Mouse (Mus musculus) urinary bladder, postnatal 0 days (tissue): Measurements from ENCODE around the gene Zfp697. TPM values are rescaled to one million over a fixed set of nuclear protein-coding genes. Genes with fewer than 3 reads are reported as not detected.

Source experiments
- polyA plus RNA-seq: library from polyadenylated mRNA; unstranded; fragments of >200 nt; fragmentation: Nextera tagmentation; extraction: Ambion mirVana; gene quantifications from 2 replicates; pipeline ENCODE4 v1.2.1, GENCODE M21; 2015

Zfp697 gene
- 1.9 and 2.2 TPM in 2 replicates for polyA plus RNA-seq

DNA sequence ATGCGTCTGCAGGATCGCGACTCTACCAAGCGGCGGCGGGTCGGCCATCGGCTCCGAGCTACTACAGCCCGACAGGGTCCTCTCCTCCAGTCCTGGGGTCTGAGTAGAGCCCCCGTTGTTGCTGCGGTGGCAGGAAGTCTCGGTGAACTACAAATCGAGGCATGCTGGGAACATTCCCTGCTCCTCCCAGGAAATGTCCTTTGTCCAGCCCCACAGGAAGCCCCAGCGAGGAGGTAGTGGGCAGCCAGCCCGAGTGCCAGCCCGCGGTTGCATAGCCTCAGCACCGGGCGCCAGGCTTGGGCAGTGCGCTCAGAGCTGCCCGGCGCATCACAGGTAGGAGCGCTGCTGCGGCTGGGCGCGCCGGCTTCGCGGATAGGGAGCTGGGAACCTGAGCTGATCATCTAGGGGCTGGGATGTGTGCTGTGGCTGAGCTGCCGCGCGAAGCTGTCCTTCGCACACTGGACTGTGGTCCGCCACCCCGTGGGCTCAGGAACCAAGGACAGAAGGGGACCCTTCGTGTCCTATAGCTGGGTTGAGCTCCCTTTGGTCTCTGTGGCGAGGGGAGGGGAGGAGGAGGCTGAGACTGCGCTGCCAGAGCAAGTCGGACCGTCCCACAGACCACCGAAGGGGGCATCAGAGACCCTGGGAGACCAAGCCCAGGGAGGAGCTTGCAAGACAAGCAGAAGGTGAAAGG lies at the start of gene Zfp697:
Zfp697 (plus strand) TSS at position 216 of the 694 bp plus-strand sequence.

DNA sequence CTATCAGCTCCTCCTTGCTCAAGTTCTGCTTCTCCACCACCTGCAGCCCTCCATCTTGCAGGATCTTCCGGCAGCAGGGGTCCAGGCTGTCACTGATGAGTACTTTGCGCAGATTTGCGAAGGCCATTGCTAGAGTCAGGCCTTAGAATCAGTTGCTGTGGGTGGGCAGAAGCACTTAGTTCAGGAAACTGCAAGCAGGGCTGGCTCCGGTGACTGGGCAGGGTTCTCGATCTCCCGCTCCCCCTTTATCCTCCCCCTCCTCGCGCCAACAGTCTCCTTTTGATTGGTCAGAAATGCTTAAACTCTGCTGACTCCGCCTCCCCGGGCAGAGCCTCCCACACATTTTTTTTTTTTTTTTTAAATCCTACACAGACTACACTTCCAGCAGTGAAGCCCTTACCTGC lies 42.6 kb upstream of the Zfp697 start, which contains the start of gene Phgdh:
Phgdh (minus strand) TSS at position 285 of the 404 bp plus-strand sequence.

DNA sequence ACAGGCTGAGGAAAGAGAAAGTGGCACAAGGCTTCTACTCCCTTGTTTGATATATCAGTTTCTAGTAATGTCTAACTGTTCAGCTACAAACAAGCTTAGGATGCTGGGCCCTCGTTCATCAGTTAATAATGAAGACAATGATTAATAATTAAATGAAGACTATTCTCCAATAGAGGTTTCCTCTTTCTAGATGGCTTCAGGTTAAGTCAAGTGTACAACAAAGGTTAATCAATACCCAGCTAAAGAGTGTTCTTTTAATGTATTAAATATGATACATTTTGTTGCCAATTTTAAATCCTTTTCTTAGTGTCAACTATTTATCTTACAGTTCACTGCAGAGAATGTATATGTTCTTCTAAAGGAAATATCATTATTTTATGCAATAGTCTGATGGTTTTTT lies 74.8 kb downstream of the Zfp697 start, which contains the start of gene Gm4450:
Gm4450 (minus strand) TSS at position 101 of the 400 bp plus-strand sequence.

DNA sequence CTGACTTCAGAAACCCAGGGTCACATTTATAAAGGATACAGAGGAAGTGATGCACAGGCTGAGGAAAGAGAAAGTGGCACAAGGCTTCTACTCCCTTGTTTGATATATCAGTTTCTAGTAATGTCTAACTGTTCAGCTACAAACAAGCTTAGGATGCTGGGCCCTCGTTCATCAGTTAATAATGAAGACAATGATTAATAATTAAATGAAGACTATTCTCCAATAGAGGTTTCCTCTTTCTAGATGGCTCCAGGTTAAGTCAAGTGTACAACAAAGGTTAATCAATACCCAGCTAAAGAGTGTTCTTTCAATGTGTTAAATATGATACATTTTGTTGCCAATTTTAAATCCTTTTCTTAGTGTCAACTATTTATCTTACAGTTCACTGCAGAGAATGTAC lies 128.2 kb downstream of the Zfp697 start, which contains the start of gene Hsd3b4:
Hsd3b4 (minus strand) TSS at position 101 of the 400 bp plus-strand sequence.

DNA sequence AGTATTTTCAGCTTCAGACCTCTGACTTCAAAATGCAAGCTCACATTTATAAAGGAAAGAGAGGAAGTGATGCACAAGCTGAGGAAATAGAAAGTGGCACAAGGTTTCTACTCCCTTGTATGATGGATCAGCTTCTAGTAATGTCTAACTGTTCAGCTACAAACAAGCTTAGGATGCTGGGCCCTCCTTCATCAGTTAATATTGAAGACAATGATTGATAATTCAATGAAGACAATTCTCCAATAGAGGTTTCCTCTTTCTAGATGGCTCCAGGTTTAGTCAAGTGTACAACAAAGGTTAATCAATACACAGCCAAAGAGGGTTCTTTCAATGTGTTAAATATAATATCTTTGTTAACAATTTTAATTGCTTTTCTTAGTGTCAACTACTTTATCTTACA lies 206.4 kb downstream of the Zfp697 start, which contains the start of gene Gm10681:
Gm10681 (minus strand) TSS at position 101 of the 400 bp plus-strand sequence.

GRCm38 (mm10) chr3:98630152-98630551 lies 247.9 kb downstream of the Zfp697 start, which contains the start of gene Hsd3b5:
TSS of gene Hsd3b5 (minus strand) at chr3:98630252.

DNA sequence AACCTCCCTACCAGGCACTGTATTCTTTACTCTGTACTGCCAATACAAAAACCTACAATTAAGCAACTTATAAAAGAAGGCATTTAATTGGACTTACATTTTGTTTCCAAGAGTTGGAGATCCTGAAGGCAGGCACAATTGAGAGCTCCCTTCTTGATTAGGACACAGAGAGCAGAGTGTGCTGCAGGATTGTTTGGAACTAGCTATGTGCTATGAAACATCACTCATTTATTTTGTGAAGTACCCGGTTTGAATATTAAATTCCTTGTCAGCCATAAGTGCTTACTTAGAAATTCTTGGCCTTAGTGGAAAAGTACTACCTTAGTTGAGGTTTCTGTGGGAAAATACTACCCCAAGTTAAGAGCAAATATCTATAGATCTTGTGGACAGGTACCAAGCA lies 342.1 kb downstream of the Zfp697 start, which contains the start of gene Hsd3b2:
Hsd3b2 (minus strand) TSS at position 168 of the 400 bp plus-strand sequence.

Other genes with a start within 250 kb of the Zfp697 start
- gene Adam30, start 221.8 kb upstream of the Zfp697 start, polyA plus RNA-seq = not detected in 2 replicates
- gene Reg4, start 160.3 kb upstream of the Zfp697 start, polyA plus RNA-seq = not detected in 2 replicates
- gene Hmgcs2, start 102.0 kb upstream of the Zfp697 start, polyA plus RNA-seq = 76.6 and 85.9 TPM in 2 replicates
- gene Phgdh, start 42.5 kb upstream of the Zfp697 start, polyA plus RNA-seq = 67.9 and 69.0 TPM in 2 replicates
- gene Gm4450, start 74.7 kb downstream of the Zfp697 start, polyA plus RNA-seq = not detected in 2 replicates
- gene Hsd3b4, start 128.1 kb downstream of the Zfp697 start, polyA plus RNA-seq = not detected in 2 replicates
- not detected in 2 replicates for gene Gm10681, start 206.3 kb downstream of the Zfp697 start, polyA plus RNA-seq
- gene Hsd3b5, start 247.8 kb downstream of the Zfp697 start, polyA plus RNA-seq = not detected in 2 replicates